Mouse (Mus musculus) kidney, postnatal 0 days (tissue): ENCODE data around the gene Trim6. TPM values are rescaled to one million over a fixed set of nuclear protein-coding genes. Genes with fewer than 3 reads are reported as not detected.

Experiments
- ATAC-seq: fragments of 200-750 bp; cut with Nextera tagmentation; replicated peaks from 2 replicates; pipeline ENCODE4 v1.8.0; 2017; ENCODE audit warnings: low read depth, moderate number of reproducible peaks, moderate TSS enrichment, moderate library complexity; ENCODE audit not compliant: low FRiP score
- DNase-seq: peaks from one replicate; pipeline ENCODE4 v3.0.0-alpha.2; 2016; ENCODE audit warnings: low spot score
- H3K27ac ChIP-seq: fragments of 300-500 bp; sonication (generic); 2 replicates; pipeline ENCODE4 v1.5.1; 2014; ENCODE audit warnings: mild to moderate bottlenecking
- H3K27me3 ChIP-seq: fragments of 300-500 bp; sonication (generic); 2 replicates; pipeline ENCODE4 v1.6.1; 2014; ENCODE audit warnings: low read length, mixed read lengths; ENCODE audit not compliant: insufficient read depth
- H3K36me3 ChIP-seq: fragments of 300-500 bp; sonication (generic); 2 replicates; pipeline ENCODE4 v1.6.1; 2014; ENCODE audit warnings: low read length, mixed read lengths; ENCODE audit not compliant: insufficient read depth
- H3K4me1 ChIP-seq: fragments of 300-500 bp; sonication (generic); replicated peaks from 2 replicates; pipeline ENCODE4 v1.6.1; 2014; ENCODE audit warnings: antibody characterized with exemption, low read length, mixed read lengths; ENCODE audit not compliant: insufficient read depth
- H3K4me2 ChIP-seq: fragments of 300-500 bp; sonication (generic); 2 replicates; pipeline ENCODE4 v1.6.1; 2014; ENCODE audit warnings: mild to moderate bottlenecking, low read length, moderate library complexity, mixed read lengths
- H3K4me3 ChIP-seq: fragments of 300-500 bp; sonication (generic); replicated peaks from 2 replicates; pipeline ENCODE4 v1.5.1; 2014; ENCODE audit warnings: low read depth, low read length
- H3K9ac ChIP-seq: fragments of 300-500 bp; sonication (generic); 2 replicates; pipeline ENCODE4 v1.6.1; 2014; ENCODE audit warnings: low read depth, low read length
- H3K9me3 ChIP-seq: fragments of 300-500 bp; sonication (generic); replicated peaks from 2 replicates; pipeline ENCODE4 v1.6.1; 2016; ENCODE audit warnings: low read length, inconsistent platforms, mixed read lengths
- CTCF ChIP-seq: IDR thresholded peaks from 2 replicates; pipeline ENCODE4 v1.5.1; 2016; ENCODE audit warnings: antibody characterized with exemption, low read depth, mild to moderate bottlenecking, moderate library complexity
- WGBS: fragments of 180-500 bp; shearing (Covaris S2); extraction: QIAGEN DNeasy Blood & Tissue Kit; methylation state at CpG from one replicate; pipeline ENCODE4 v1.1.7; 2014; 5-methylcytosine and 5-hydroxymethylcytosine counted together
- polyA plus RNA-seq: library from polyadenylated mRNA; unstranded; fragments of >200 nt; fragmentation: Nextera tagmentation; extraction: Ambion mirVana; gene quantifications from 2 replicates; pipeline ENCODE4 v1.2.1, GENCODE M21; 2015

Gene Trim6
- polyA plus RNA-seq, 1 experiment from 2014 or later: 0.64 TPM

DNA sequence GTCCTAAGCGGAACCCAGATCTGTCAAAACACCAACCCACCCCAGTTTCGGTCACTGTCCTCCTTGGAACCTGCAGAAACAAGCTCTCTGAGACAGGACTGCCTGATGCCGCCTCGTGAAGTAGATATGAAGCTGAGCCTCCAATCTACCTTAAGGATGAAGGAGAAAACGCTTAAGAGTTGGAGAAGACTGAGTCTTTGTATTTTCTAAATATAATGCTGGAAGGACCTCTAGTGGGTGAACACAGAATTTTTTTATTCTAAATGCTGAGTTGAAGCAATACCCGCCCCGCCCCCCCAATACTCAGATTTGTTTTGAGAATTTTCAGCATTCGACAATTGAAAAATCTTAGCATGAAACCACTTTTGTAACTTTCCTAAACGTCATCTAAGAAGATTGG is 27.3 kb upstream of the Trim6 start:
- no peak for TF ChIP-seq CTCF
- Histone ChIP-seq H3K4me2 (no peak overlapping the region), H3K4me1 (no peaks in the 10 kb centered on the region), H3K27ac (no peak overlapping the region), H3K27me3 (no peaks in the 10 kb centered on the region), H3K9me3 (no peaks in the 10 kb centered on the region), H3K4me3 (no peak overlapping the region), H3K9ac (no peak overlapping the region), H3K36me3 (no peaks in the 10 kb centered on the region)
- WGBS: 65% methylated on average over 9 of the region's 9 CpGs
- no peak for DNase-seq
- no peak for ATAC-seq

DNA sequence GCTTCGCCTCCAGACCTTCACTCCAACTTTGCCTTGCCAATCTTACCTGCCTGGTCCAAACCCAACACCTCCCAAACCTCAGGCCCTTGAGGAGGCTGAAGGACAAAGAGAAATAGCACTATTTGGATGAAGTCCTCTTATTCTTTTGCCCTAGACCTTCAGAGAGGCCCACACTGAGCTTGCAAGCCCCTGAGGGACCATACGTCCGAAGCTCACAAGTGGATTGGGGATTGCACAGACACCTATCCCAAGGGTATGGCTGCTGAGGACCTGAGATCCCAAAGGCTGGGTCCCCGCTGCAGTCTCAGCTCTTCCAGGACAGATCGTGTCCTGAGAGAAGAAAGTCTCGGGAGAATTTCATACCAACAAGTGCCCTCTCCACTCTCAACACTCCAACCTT is 22.7 kb upstream of the Trim6 start, which contains the start of gene Olfr649:
Gene Olfr649 (minus strand): TSS at position 101 of the 400 bp plus-strand sequence.
- Histone ChIP-seq H3K27ac (no peak within 1 kb of the TSS), H3K9me3 (no peaks in the 10 kb centered on the region), H3K4me2 (no peak within 1 kb of the TSS), H3K27me3 (no peaks in the 10 kb centered on the region), H3K36me3 (no peaks in the 10 kb centered on the region), H3K9ac (no peak within 1 kb of the TSS), H3K4me3 (no peak within 1 kb of the TSS), H3K4me1 (no peaks in the 10 kb centered on the region)
- DNase-seq: no peak
- no peak for TF ChIP-seq CTCF
- WGBS: 87% methylated on average over 6 of the region's 6 CpGs
- no peak for ATAC-seq

DNA sequence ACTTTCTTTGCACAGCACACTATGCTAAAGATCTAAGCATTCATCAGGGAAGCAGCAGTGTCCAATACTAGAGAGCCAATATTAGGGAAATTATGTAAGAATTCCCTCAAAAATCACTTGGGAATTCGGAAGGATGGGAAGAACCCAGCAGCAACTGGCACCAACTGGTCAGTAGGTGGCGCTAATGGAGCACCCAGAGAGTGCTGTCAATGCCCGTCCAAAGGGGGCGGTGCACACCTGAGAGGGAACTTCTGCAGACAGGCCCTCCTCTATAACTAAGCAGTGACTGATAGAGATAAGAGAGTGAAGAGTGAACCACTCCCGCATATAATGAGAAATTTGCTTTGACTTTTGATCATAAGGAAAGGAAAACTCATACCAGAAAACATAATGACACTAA is 18.8 kb upstream of the Trim6 start:
- Histone ChIP-seq H3K9me3 (no peaks in the 10 kb centered on the region), H3K36me3 (no peaks in the 10 kb centered on the region), H3K9ac (no peak overlapping the region), H3K4me1 (no peaks in the 10 kb centered on the region), H3K27ac (no peak overlapping the region), H3K27me3 (no peaks in the 10 kb centered on the region), H3K4me2 (no peak overlapping the region), H3K4me3 (no peak overlapping the region)
- ATAC-seq (peak; percentile 76), DNase-seq (peak; percentile 75)
- peak; percentile 96 for TF ChIP-seq CTCF
- 2% methylated on average over 5 of the region's 5 CpGs for WGBS

DNA sequence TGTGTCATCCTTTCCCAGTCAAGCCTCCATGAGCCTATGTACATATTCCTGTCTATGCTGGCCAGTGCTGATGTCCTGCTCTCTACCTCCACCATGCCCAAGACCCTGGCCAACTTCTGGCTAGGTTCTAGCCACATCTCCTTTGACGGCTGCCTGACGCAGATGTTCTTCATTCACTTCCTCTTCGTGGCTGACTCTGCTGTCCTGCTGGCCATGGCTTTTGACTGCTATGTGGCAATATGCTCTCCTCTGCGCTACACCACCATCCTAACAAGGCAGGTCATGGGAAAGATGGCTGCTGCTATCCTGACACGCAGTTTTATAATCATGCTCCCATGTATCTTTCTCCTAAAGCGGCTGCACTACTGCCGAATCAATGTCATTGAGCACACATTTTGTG is 12.4 kb upstream of the Trim6 start:
- no peaks in the 10 kb centered on the region for H3K4me1 ChIP-seq
- no peak for DNase-seq
- no peak for ATAC-seq
- no peak for TF ChIP-seq CTCF
- H3K9me3 ChIP-seq: no peaks in the 10 kb centered on the region
- 93% methylated on average over 7 of the region's 7 CpGs for WGBS
- H3K36me3 ChIP-seq: no peaks in the 10 kb centered on the region
- H3K4me3 ChIP-seq: no peak overlapping the region
- H3K27me3 ChIP-seq: no peaks in the 10 kb centered on the region
- H3K4me2 ChIP-seq: no peak overlapping the region
- H3K9ac ChIP-seq: no peak overlapping the region
- H3K27ac ChIP-seq: no peak overlapping the region

DNA sequence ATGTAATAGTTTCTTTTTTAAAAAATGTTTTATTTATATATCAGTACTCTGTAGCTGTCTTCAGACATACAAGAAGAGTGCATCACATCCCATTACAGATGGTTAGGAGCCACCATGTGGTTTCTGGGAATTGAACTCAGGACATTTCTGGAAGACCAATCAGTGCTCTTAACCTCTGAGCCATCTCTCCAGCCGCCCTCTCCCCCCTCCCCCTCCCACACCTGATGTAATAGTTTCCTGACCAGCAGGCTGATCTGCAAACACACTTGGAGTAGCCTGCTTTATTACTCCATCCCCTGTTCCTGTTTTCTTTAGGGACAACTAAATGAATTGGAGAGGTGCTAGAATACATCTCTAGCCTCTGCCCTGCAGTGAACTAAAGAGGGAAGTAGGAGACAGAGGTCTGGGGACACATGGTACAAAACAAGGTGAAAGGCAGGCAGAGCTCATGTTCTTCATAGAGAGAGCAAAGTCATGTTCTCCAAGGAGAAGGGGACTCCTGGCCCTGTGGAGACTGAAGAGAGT is 2.5 kb upstream of the Trim6 start:
- Histone ChIP-seq H3K4me1 (no peaks in the 10 kb centered on the region), H3K4me3 (no peak overlapping the region), H3K9me3 (no peaks in the 10 kb centered on the region), H3K27ac (no peak overlapping the region), H3K27me3 (no peaks in the 10 kb centered on the region), H3K36me3 (no peaks in the 10 kb centered on the region), H3K4me2 (no peak overlapping the region), H3K9ac (no peak overlapping the region)
- WGBS: 30% methylated on average over 1 of the region's 1 CpGs
- no peak for DNase-seq
- TF ChIP-seq CTCF: no peak
- no peak for ATAC-seq

DNA sequence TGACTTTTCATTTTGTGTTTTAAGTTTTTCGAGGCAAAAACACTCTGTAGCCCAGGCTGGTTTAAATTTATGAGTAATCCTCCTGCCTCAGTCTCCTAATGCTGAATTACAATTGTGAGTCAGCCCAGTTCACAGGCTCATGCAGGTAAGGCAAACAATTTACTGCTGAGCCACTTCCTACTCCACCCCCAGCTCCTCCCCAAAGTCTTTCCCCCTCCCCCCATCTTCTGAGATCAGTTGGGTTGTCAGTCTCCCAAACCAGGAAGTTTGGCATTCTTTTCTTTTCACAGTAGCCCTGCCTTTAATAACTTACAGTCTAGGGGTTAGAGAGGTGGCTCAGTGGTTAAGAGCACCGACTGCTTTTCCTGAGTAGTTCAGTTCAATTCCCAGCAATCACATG is 712 bp upstream of the Trim6 start:
- no peaks in the 10 kb centered on the region for H3K27me3 ChIP-seq
- no peak for TF ChIP-seq CTCF
- no peaks in the 10 kb centered on the region for H3K4me1 ChIP-seq
- no peak overlapping the region for H3K4me3 ChIP-seq
- DNase-seq (no peak), ATAC-seq (no peak)
- no peak overlapping the region for H3K9ac ChIP-seq
- H3K9me3 ChIP-seq: no peaks in the 10 kb centered on the region
- H3K27ac ChIP-seq: no peak overlapping the region
- no peak overlapping the region for H3K4me2 ChIP-seq
- H3K36me3 ChIP-seq: no peaks in the 10 kb centered on the region
- 65% methylated on average over 2 of the region's 2 CpGs for WGBS

DNA sequence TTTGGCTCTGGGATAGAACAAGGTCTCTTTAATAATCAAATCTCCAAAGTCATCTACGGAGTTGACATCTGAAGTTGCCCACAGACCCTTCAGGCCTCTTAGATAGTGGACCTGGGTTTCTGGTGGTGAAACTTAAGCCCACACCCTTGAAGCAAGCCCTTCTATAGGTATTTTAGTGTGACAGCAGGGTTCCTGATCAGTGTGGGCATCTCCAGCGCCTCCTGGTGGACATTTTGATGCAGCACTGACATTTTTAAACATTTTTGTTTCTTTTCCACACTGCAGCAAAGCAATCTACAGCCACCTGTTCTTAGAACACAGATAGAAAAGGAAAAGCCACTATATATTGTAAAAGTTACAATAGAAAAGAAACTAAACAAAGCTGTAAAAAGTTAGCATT is 12.6 kb downstream of the Trim6 start:
- peak; percentile 81 for TF ChIP-seq CTCF
- 38% methylated on average over 2 of the region's 2 CpGs for WGBS
- H3K9me3 ChIP-seq: no peaks in the 10 kb centered on the region
- ATAC-seq: no peak
- DNase-seq: peak; percentile 31
- no peak overlapping the region for H3K4me2 ChIP-seq
- no peaks in the 10 kb centered on the region for H3K36me3 ChIP-seq
- no peak overlapping the region for H3K9ac ChIP-seq
- H3K27ac ChIP-seq: no peak overlapping the region
- no peak overlapping the region for H3K4me3 ChIP-seq
- H3K4me1 ChIP-seq: no peaks in the 10 kb centered on the region
- no peaks in the 10 kb centered on the region for H3K27me3 ChIP-seq
